Mouse (Mus musculus): Measurements from ENCODE around the gene Retsat. TPM values are rescaled to one million over a fixed set of nuclear protein-coding genes. Genes with fewer than 3 reads are reported as not detected.

The Retsat gene
- total and polyA plus RNA-seq, 3 experiments: 15.5 to 27.7 (median 15.6) TPM

DNA sequence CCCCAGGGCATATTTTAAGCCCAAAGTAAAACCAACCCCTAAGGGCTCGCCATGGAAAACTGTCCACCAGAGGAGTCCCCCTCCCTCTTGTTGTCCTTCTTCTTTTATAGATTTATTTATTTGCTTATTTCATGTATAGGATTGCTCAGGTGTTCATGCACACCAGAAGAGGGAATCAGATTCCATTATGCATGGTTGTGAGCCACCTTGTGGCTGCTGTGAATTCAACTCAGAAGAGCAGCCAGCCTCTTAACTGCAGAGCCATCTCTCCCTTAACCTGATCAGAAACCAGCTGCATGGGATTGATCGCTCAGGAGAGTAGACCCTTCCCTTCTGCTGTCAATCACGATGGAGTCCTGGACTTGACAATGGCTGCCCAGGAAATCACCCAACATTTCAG, 38.7 kb downstream of the Retsat start:
- in situ Hi-C loops (cut with MboI; ENCODE audit: low pct_ligation_motif_present, low pct_unique_long_range_greater_than_20kb, low sequenced_read_pairs) (loop anchor here (5.0 kb wide), 1 partner anchor 35 kb away; no protein-coding TSS in a partner anchor), dilution Hi-C loops (cut with MboI; ENCODE audit: extremely low pct_ligation_motif_present, extremely low pct_unique_long_range_greater_than_20kb, low sequenced_read_pairs) (no loop called here)
- Histone ChIP-seq H3K4me1 (ENCODE audit: control insufficient read depth in 1 of 2, insufficient read depth in 2 of 2) (peaks cover 8 to 27% of the 10 kb centered on the region in 2 experiments), H3K27ac (ENCODE audit: insufficient read depth, low read depth) (no peak overlapping the region), H3K27me3 (replicated peaks) (no peaks in the 10 kb centered on the region), H3K9me3 (replicated peaks; ENCODE audit: low read length) (no peaks in the 10 kb centered on the region), H3K4me2 (ENCODE audit: insufficient read depth, low read depth, poor library complexity, severe bottlenecking) (peak overlapping the region; percentile 32; the same call in 1 of the 2 replicates), H3K36me3 (replicated peaks in 1 of 2; ENCODE audit: control insufficient read depth in 1 of 2, insufficient read depth in 1 of 2, low read length in 1 of 2) (peaks cover 0 to 7% of the 10 kb centered on the region in 2 experiments), H3K9ac (ENCODE audit: insufficient read depth, low read depth) (no peak overlapping the region), H3K79me2 (replicated peaks; ENCODE audit: control insufficient read depth, extremely low read depth, insufficient read depth, poor library complexity, severe bottlenecking) (no peaks in the 10 kb centered on the region), H3K4me3 (replicated peaks in 1 of 3; ENCODE audit: low read depth in 2 of 3, low read length in 2 of 3, poor library complexity in 1 of 3) (peak overlapping the region in 1 of 3 experiments; percentile 56)
- peak; percentile 58 for TF ChIP-seq SMC3 (IDR thresholded peaks at IDR 0.05; ENCODE audit: low read depth, low read length)
- peak; percentile 37 for TF ChIP-seq RAD21 (IDR thresholded peaks at IDR 0.05; ENCODE audit: low read depth, low read length)
- TF ChIP-seq CTCF (conservative IDR thresholded peaks at IDR 0.05 in 1 of 2, IDR thresholded peaks at IDR 0.05 in 1 of 2; ENCODE audit: low read depth in 2 of 2, low read length in 2 of 2): peak in 1 of 2 experiments; percentile 77; a peak in 2 of 4 replicates
- no peak for TF ChIP-seq CHD2 (IDR thresholded peaks at IDR 0.05; ENCODE audit: low read length)
- no peak for TF ChIP-seq MAFK (IDR thresholded peaks at IDR 0.05; ENCODE audit: insufficient replicate concordance, low read length)
- no peak for DNase-seq (ENCODE audit: extremely low read depth)

GRCm38 (mm10) chr6:72641218-72641954, 43.1 kb downstream of the Retsat start:
- in situ Hi-C loops (cut with MboI; ENCODE audit: low pct_ligation_motif_present, low pct_unique_long_range_greater_than_20kb, low sequenced_read_pairs) (no loop called here), dilution Hi-C loops (cut with MboI; ENCODE audit: extremely low pct_ligation_motif_present, extremely low pct_unique_long_range_greater_than_20kb, low sequenced_read_pairs) (no loop called here)
- H3K36me3 ChIP-seq (replicated peaks in 1 of 2; ENCODE audit: control insufficient read depth in 1 of 2, insufficient read depth in 1 of 2, low read length in 1 of 2): peaks cover 0 to 7% of the 10 kb centered on the region in 2 experiments
- H3K27me3 ChIP-seq (replicated peaks): no peaks in the 10 kb centered on the region
- DNase-seq (ENCODE audit: extremely low read depth): no peak
- TF ChIP-seq ZKSCAN1 (IDR thresholded peaks at IDR 0.05; ENCODE audit: borderline replicate concordance, low read depth, low read length) (no peak), BHLHE40 (IDR thresholded peaks at IDR 0.05; ENCODE audit: low read depth, low read length) (no peak), MEF2A (IDR thresholded peaks at IDR 0.05; ENCODE audit: borderline replicate concordance, low read depth, low read length) (peak; percentile 69; the same call in 1 of the 2 replicates), RCOR1 (conservative IDR thresholded peaks at IDR 0.05; ENCODE audit: low read depth, low read length) (no peak), MXI1 (IDR thresholded peaks at IDR 0.05; ENCODE audit: low read depth, low read length) (no peak), SIN3A (IDR thresholded peaks at IDR 0.05; ENCODE audit: low read length) (no peak), IRF4 (IDR thresholded peaks at IDR 0.05; ENCODE audit: low read depth, low read length) (peak; percentile 48; the same call in 1 of the 2 replicates), SMC3 (IDR thresholded peaks at IDR 0.05; ENCODE audit: low read depth, low read length) (no peak)
- H3K9ac ChIP-seq (ENCODE audit: insufficient read depth, low read depth): no peak overlapping the region
- H3K4me1 ChIP-seq (ENCODE audit: control insufficient read depth in 1 of 2, insufficient read depth in 2 of 2): peaks cover 8 to 22% of the 10 kb centered on the region in 2 experiments
- no peak overlapping the region for H3K4me2 ChIP-seq (ENCODE audit: insufficient read depth, low read depth, poor library complexity, severe bottlenecking)
- H3K4me3 ChIP-seq (replicated peaks in 1 of 3; ENCODE audit: low read depth in 2 of 3, low read length in 2 of 3, poor library complexity in 1 of 3): no peak overlapping the region
- no peaks in the 10 kb centered on the region for H3K79me2 ChIP-seq (replicated peaks; ENCODE audit: control insufficient read depth, extremely low read depth, insufficient read depth, poor library complexity, severe bottlenecking)
- H3K9me3 ChIP-seq (replicated peaks; ENCODE audit: low read length): no peaks in the 10 kb centered on the region
- no peak overlapping the region for H3K27ac ChIP-seq (ENCODE audit: insufficient read depth, low read depth)

All from CH12.LX (cell line).